Mouse (Mus musculus) layer of hippocampus, postnatal 36 days (tissue): Measurements from ENCODE around the gene Ap2a1. TPM values are rescaled to one million over a fixed set of nuclear protein-coding genes. Genes with fewer than 3 reads are reported as not detected.
A peak's percentile ranks its signal among the peaks of the same experiment; 100 is the strongest.

Experiments used
- DNase-seq, 2 experiments: peaks; one replicate each; pipeline ENCODE4 v3.0.0; 2022
- total RNA-seq, 2 experiments: library from RNA; stranded (reverse); gene quantifications; 2 replicates each; pipeline ENCODE4 v1.2.3; 2021

The Ap2a1 gene
- total RNA-seq: 100 to 1,000 TPM; 295 to 305 TPM

GRCm38 (mm10) chr7:44929204-44930151 lies at the start of gene Ap2a1:
Gene Ap2a1, minus strand, starts transcription at chr7:44929496.
- DNase-seq: peak; percentile 100

GRCm38 (mm10) chr7:44978300-44978699 lies 49.0 kb upstream of the Ap2a1 start:
- no peak for DNase-seq

GRCm38 (mm10) chr7:44975117-44975419 lies 45.8 kb upstream of the Ap2a1 start:
- DNase-seq: no peak

- DNase-seq: peak; percentile 87
These were observed 45.3 kb upstream of the Ap2a1 start, which contains the start of gene Cpt1c for GRCm38 (mm10) chr7:44974383-44975116. Gene Cpt1c, minus strand, starts transcription at chr7:44974851.

- DNase-seq: peak in 1 of 2 experiments; percentile 29
These were observed 44.3 kb upstream of the Ap2a1 start for GRCm38 (mm10) chr7:44973415-44974130.

GRCm38 (mm10) chr7:44971142-44971541 lies 41.8 kb upstream of the Ap2a1 start:
- DNase-seq: no peak

GRCm38 (mm10) chr7:44970231-44970691 lies 41.0 kb upstream of the Ap2a1 start:
- DNase-seq: peak; percentile 73 to 84

- no peak for DNase-seq
These were observed 37.3 kb upstream of the Ap2a1 start for GRCm38 (mm10) chr7:44966638-44967037.

GRCm38 (mm10) chr7:44965975-44966374 lies 36.7 kb upstream of the Ap2a1 start:
- no peak for DNase-seq

- no peak for DNase-seq
These were observed 35.7 kb upstream of the Ap2a1 start for GRCm38 (mm10) chr7:44964990-44965389.

GRCm38 (mm10) chr7:44962831-44963230 lies 33.5 kb upstream of the Ap2a1 start:
- no peak for DNase-seq

- DNase-seq: no peak
These were observed 33.0 kb upstream of the Ap2a1 start for GRCm38 (mm10) chr7:44962337-44962736.

- no peak for DNase-seq
These were observed 31.2 kb upstream of the Ap2a1 start for GRCm38 (mm10) chr7:44960512-44960910.

GRCm38 (mm10) chr7:44959874-44960511 lies 30.7 kb upstream of the Ap2a1 start:
- no peak for DNase-seq

GRCm38 (mm10) chr7:44959281-44959680 lies 30.0 kb upstream of the Ap2a1 start:
- no peak for DNase-seq

GRCm38 (mm10) chr7:44958208-44958607 lies 28.9 kb upstream of the Ap2a1 start:
- DNase-seq: no peak

- DNase-seq: no peak
These were observed 28.0 kb upstream of the Ap2a1 start for GRCm38 (mm10) chr7:44957183-44957835.

- DNase-seq: no peak
These were observed 27.0 kb upstream of the Ap2a1 start for GRCm38 (mm10) chr7:44956266-44956665.

GRCm38 (mm10) chr7:44955628-44956027 lies 26.3 kb upstream of the Ap2a1 start:
- DNase-seq: no peak

- no peak for DNase-seq
These were observed 25.0 kb upstream of the Ap2a1 start for GRCm38 (mm10) chr7:44954091-44954885.

- no peak for DNase-seq
These were observed 24.3 kb upstream of the Ap2a1 start for GRCm38 (mm10) chr7:44953561-44953960.
